Mouse (Mus musculus) megakaryocyte-erythroid progenitor cell, adult 5 weeks (primary cell): ENCODE data around the gene Izumo4. TPM values are rescaled to one million over a fixed set of nuclear protein-coding genes. Genes with fewer than 3 reads are reported as not detected.

ENCODE experiments used
- polyA plus RNA-seq: library from polyadenylated mRNA; stranded (reverse); fragments of >175 nt; gene quantifications from 2 replicates; pipeline ENCODE4 v1.2.3, GENCODE M21; 2012

Izumo4 gene
- polyA plus RNA-seq: 8.4 and 16.4 TPM in 2 replicates

GRCm38 (mm10) chr10:80701721-80702535, at the start of gene Izumo4, which contains the start of gene Mob3a:
Gene Izumo4 (plus strand): TSS chr10:80702184.
Gene Mob3a (minus strand): TSS chr10:80701977.

GRCm38 (mm10) chr10:80656863-80657623, 44.9 kb upstream of the Izumo4 start, which contains the start of gene Btbd2:
Gene Btbd2 (minus strand): TSS chr10:80657071.

GRCm38 (mm10) chr10:80677942-80678436, 24.0 kb upstream of the Izumo4 start, which contains the start of gene Mknk2:
Gene Mknk2 (minus strand): TSS chr10:80678112.

GRCm38 (mm10) chr10:80742180-80742978, 40.4 kb downstream of the Izumo4 start, which contains the start of gene Ap3d1:
Gene Ap3d1 (minus strand): TSS chr10:80742264.

GRCm38 (mm10) chr10:80754594-80755290, 52.8 kb downstream of the Izumo4 start, which contains the start of gene Dot1l:
Gene Dot1l (plus strand): TSS chr10:80755206.

Other genes starting within 250 kb of the Izumo4 start
- gene Onecut3, start 207.3 kb upstream of the Izumo4 start, polyA plus RNA-seq: 0.01 and 0.04 TPM in 2 replicates
- gene Atp8b3, start 163.1 kb upstream of the Izumo4 start, polyA plus RNA-seq: 0.06 and 0.09 TPM in 2 replicates
- gene Rexo1, start 140.6 kb upstream of the Izumo4 start, polyA plus RNA-seq: 237 and 340 TPM in 2 replicates
- 120 and 125 TPM in 2 replicates for gene Klf16, start 124.9 kb upstream of the Izumo4 start, polyA plus RNA-seq
- 412 and 620 TPM in 2 replicates for gene Abhd17a, start 111.8 kb upstream of the Izumo4 start, polyA plus RNA-seq
- 86.8 and 101 TPM in 2 replicates for gene Scamp4, start 99.3 kb upstream of the Izumo4 start, polyA plus RNA-seq
- 13.4 and 15.6 TPM in 2 replicates for gene Adat3, start 99.3 kb upstream of the Izumo4 start, polyA plus RNA-seq
- gene Gm49322, start 96.2 kb upstream of the Izumo4 start, polyA plus RNA-seq: 1.1 and 1.3 TPM in 2 replicates
- 452 and 519 TPM in 2 replicates for gene Csnk1g2, start 79.3 kb upstream of the Izumo4 start, polyA plus RNA-seq
- gene Btbd2, start 45.1 kb upstream of the Izumo4 start, polyA plus RNA-seq: 133 and 134 TPM in 2 replicates
- 370 and 381 TPM in 2 replicates for gene Mknk2, start 24.1 kb upstream of the Izumo4 start, polyA plus RNA-seq
- 37.5 and 39.8 TPM in 2 replicates for gene Mob3a, start 207 bp upstream of the Izumo4 start, polyA plus RNA-seq
- 28.2 and 36.4 TPM in 2 replicates for gene Ap3d1, start 40.1 kb downstream of the Izumo4 start, polyA plus RNA-seq
- gene Dot1l, start 53.0 kb downstream of the Izumo4 start, polyA plus RNA-seq: 125 and 175 TPM in 2 replicates
- gene Sf3a2, start 96.0 kb downstream of the Izumo4 start, polyA plus RNA-seq: 664 and 723 TPM in 2 replicates
- 278 and 319 TPM in 2 replicates for gene Plekhj1, start 96.4 kb downstream of the Izumo4 start, polyA plus RNA-seq
- 2.5 and 3.9 TPM in 2 replicates for gene Amh, start 103.1 kb downstream of the Izumo4 start, polyA plus RNA-seq
- gene Jsrp1, start 111.3 kb downstream of the Izumo4 start, polyA plus RNA-seq: 0.26 and 2.1 TPM in 2 replicates
- 4,386 and 4,591 TPM in 2 replicates for gene Oaz1, start 124.5 kb downstream of the Izumo4 start, polyA plus RNA-seq
- 0.05 and 0.24 TPM in 2 replicates for gene Lingo3, start 141.9 kb downstream of the Izumo4 start, polyA plus RNA-seq
- gene Lsm7, start 153.0 kb downstream of the Izumo4 start, polyA plus RNA-seq: 214 and 288 TPM in 2 replicates
- gene Sppl2b, start 153.1 kb downstream of the Izumo4 start, polyA plus RNA-seq: 109 and 110 TPM in 2 replicates
- 0.01 and 0.02 TPM in 2 replicates for gene Tmprss9, start 169.7 kb downstream of the Izumo4 start, polyA plus RNA-seq
- gene Timm13, start 198.8 kb downstream of the Izumo4 start, polyA plus RNA-seq: 320 and 356 TPM in 2 replicates
- 66.5 and 79.9 TPM in 2 replicates for gene Lmnb2, start 216.1 kb downstream of the Izumo4 start, polyA plus RNA-seq
- 115 and 126 TPM in 2 replicates for gene Gadd45b, start 227.9 kb downstream of the Izumo4 start, polyA plus RNA-seq